ENCODE assay signal across 25 mouse cellular contexts in genomic region chr17:78620740-78621139, GRCm38 (mm10).
A peak's percentile ranks its signal among the peaks of the same experiment; 100 is the strongest.
DNase-seq lines count a peak whose midpoint lies in the region; ATAC-seq and TF ChIP-seq lines count a peak whose summit lies in the region.
"Had no signal": no experiment of that assay in that cellular context is flagged by ENCODE, and none has a peak within 500 bp of the region (broad histone marks: within the 10 kb centered on the region; RNA-seq: fewer than 3 reads in every experiment).

No protein-coding gene starts in this region.

- no peaks in the 10 kb centered on the region for H3K4me1 ChIP-seq in forebrain, postnatal 0 days (ENCODE audit: insufficient read depth)
- no peaks in the 10 kb centered on the region for H3K4me1 ChIP-seq in forebrain, embryonic 10.5 days
- H3K4me1 ChIP-seq in kidney, postnatal 0 days (replicated peaks; ENCODE audit: insufficient read depth, low read length), result no peaks in the 10 kb centered on the region
- 0 out of 2 replicates have a peak, but pooled peaks cover 4% of the 10 kb centered on the region for H3K4me1 ChIP-seq in kidney, embryonic 15.5 days
- H3K4me1 ChIP-seq in midbrain, embryonic 15.5 days, result no peaks in the 10 kb centered on the region
- no peaks in the 10 kb centered on the region for H3K4me1 ChIP-seq in midbrain, embryonic 14.5 days (ENCODE audit: control insufficient read depth, insufficient read depth, low read length)
- H3K4me1 ChIP-seq: embryonic facial prominence, embryonic 12.5 days; embryonic facial prominence, embryonic 15.5 days; forebrain, embryonic 12.5 days; forebrain, embryonic 15.5 days; hindbrain, embryonic 10.5 days had no signal

- no peak for TF ChIP-seq CTCF in forebrain, postnatal 0 days (IDR thresholded peaks at IDR 0.05; ENCODE audit: low read depth)
- no peak for TF ChIP-seq CTCF in kidney, postnatal 0 days (IDR thresholded peaks at IDR 0.05; ENCODE audit: low read depth)

- 90% methylated on average over 4 of the region's 4 CpGs for WGBS in forebrain, postnatal 0 days
- 95% methylated on average over 4 of the region's 4 CpGs for WGBS in forebrain, embryonic 10.5 days
- WGBS in kidney, postnatal 0 days, result 77% methylated on average over 4 of the region's 4 CpGs
- 87% methylated on average over 4 of the region's 4 CpGs for WGBS in kidney, embryonic 15.5 days
- WGBS in midbrain, embryonic 15.5 days, result 87% methylated on average over 4 of the region's 4 CpGs
- 84% methylated on average over 4 of the region's 4 CpGs for WGBS in midbrain, embryonic 14.5 days

- no peak overlapping the region for H3K27ac ChIP-seq in forebrain, postnatal 0 days (ENCODE audit: low read depth, low read length)
- no peak overlapping the region for H3K27ac ChIP-seq in forebrain, embryonic 10.5 days
- no peak overlapping the region for H3K27ac ChIP-seq in kidney, postnatal 0 days
- H3K27ac ChIP-seq in kidney, embryonic 15.5 days, result no peak overlapping the region
- no peak overlapping the region for H3K27ac ChIP-seq in midbrain, embryonic 15.5 days
- H3K27ac ChIP-seq in midbrain, embryonic 14.5 days (replicated peaks; ENCODE audit: low read depth, low read length), result no peak overlapping the region
- H3K27ac ChIP-seq: embryonic facial prominence, embryonic 12.5 days; embryonic facial prominence, embryonic 15.5 days; forebrain, embryonic 12.5 days; forebrain, embryonic 15.5 days; heart, adult 2 months; hindbrain, embryonic 10.5 days; hindbrain, embryonic 14.5 days had no signal

- no peak for DNase-seq in forebrain, postnatal 0 days
- no peak for DNase-seq in forebrain, embryonic 10.5 days (ENCODE audit: extremely low spot score, low spot score)
- no peak for DNase-seq in kidney, postnatal 0 days (ENCODE audit: low spot score)
- DNase-seq in midbrain, embryonic 14.5 days, result no peak
- DNase-seq in R1 (ENCODE audit: low read depth, low spot score), result peak; percentile 23
- DNase-seq in spleen, postnatal 36 days (ENCODE audit: low spot score in 2 of 2), result no peak
- DNase-seq: adrenal gland, adult 2 months; adrenal gland, postnatal 14 days; cerebellum, adult 11 months; cerebellum, adult 2 months; cerebellum, adult 9-11 months; cerebellum, postnatal 25 days; gastrocnemius, postnatal 10 days; gastrocnemius, postnatal 36 days; heart, adult 2 months; heart, postnatal 36 days had no signal

- H3K27me3 ChIP-seq in forebrain, postnatal 0 days (ENCODE audit: insufficient read depth, low read length), result no peaks in the 10 kb centered on the region
- no peaks in the 10 kb centered on the region for H3K27me3 ChIP-seq in forebrain, embryonic 10.5 days (ENCODE audit: poor library complexity, severe bottlenecking)
- no peaks in the 10 kb centered on the region for H3K27me3 ChIP-seq in kidney, postnatal 0 days (ENCODE audit: insufficient read depth, low read length)
- H3K27me3 ChIP-seq in kidney, embryonic 15.5 days, result no peaks in the 10 kb centered on the region
- no peaks in the 10 kb centered on the region for H3K27me3 ChIP-seq in midbrain, embryonic 15.5 days (replicated peaks)
- H3K27me3 ChIP-seq in midbrain, embryonic 14.5 days (ENCODE audit: control insufficient read depth, insufficient read depth, low read length), result no peaks in the 10 kb centered on the region
- H3K27me3 ChIP-seq: embryonic facial prominence, embryonic 12.5 days; embryonic facial prominence, embryonic 15.5 days; forebrain, embryonic 12.5 days; forebrain, embryonic 15.5 days had no signal

- no peak overlapping the region for H3K4me2 ChIP-seq in forebrain, postnatal 0 days (ENCODE audit: low read depth)
- H3K4me2 ChIP-seq in kidney, postnatal 0 days (ENCODE audit: low read length), result no peak overlapping the region
- no peak overlapping the region for H3K4me2 ChIP-seq in kidney, embryonic 15.5 days
- no peak overlapping the region for H3K4me2 ChIP-seq in midbrain, embryonic 15.5 days
- H3K4me2 ChIP-seq in midbrain, embryonic 14.5 days (ENCODE audit: low read length), result no peak overlapping the region
- H3K4me2 ChIP-seq: embryonic facial prominence, embryonic 12.5 days; embryonic facial prominence, embryonic 15.5 days; forebrain, embryonic 12.5 days; forebrain, embryonic 15.5 days; heart, embryonic 11.5 days; hindbrain, embryonic 14.5 days had no signal

- no peak overlapping the region for H3K9ac ChIP-seq in forebrain, postnatal 0 days
- H3K9ac ChIP-seq in kidney, postnatal 0 days (ENCODE audit: low read depth, low read length), result no peak overlapping the region
- no peak overlapping the region for H3K9ac ChIP-seq in kidney, embryonic 15.5 days
- no peak overlapping the region for H3K9ac ChIP-seq in midbrain, embryonic 15.5 days
- no peak overlapping the region for H3K9ac ChIP-seq in midbrain, embryonic 14.5 days (replicated peaks; ENCODE audit: low read length)
- H3K9ac ChIP-seq: embryonic facial prominence, embryonic 12.5 days; embryonic facial prominence, embryonic 15.5 days; forebrain, embryonic 12.5 days; forebrain, embryonic 15.5 days; hindbrain, embryonic 14.5 days had no signal

- peak; percentile 29; the same call in 1 of the 2 replicates for ATAC-seq in forebrain, postnatal 0 days
- ATAC-seq in kidney, postnatal 0 days (replicated peaks; ENCODE audit: low FRiP score, low read depth), result 0 out of 2 replicates have a peak, but pooled peaks have one; percentile 48
- no peak for ATAC-seq in kidney, embryonic 15.5 days (replicated peaks; ENCODE audit: low FRiP score)
- ATAC-seq in midbrain, embryonic 15.5 days (replicated peaks), result peak; percentile 42; the same call in 1 of the 2 replicates
- no peak for ATAC-seq in midbrain, embryonic 14.5 days (ENCODE audit: low FRiP score, low TSS enrichment)
- ATAC-seq: forebrain, embryonic 15.5 days had no signal

- 0 out of 2 replicates have a peak, but pooled peaks cover 5% of the 10 kb centered on the region for H3K36me3 ChIP-seq in forebrain, postnatal 0 days (ENCODE audit: insufficient read depth)
- no peaks in the 10 kb centered on the region for H3K36me3 ChIP-seq in forebrain, embryonic 10.5 days (replicated peaks)
- H3K36me3 ChIP-seq in kidney, postnatal 0 days (ENCODE audit: insufficient read depth, low read length), result no peaks in the 10 kb centered on the region
- no peaks in the 10 kb centered on the region for H3K36me3 ChIP-seq in kidney, embryonic 15.5 days
- no peaks in the 10 kb centered on the region for H3K36me3 ChIP-seq in midbrain, embryonic 15.5 days (replicated peaks)
- peaks cover 6% of the 10 kb centered on the region; the same call in 1 of the 2 replicates for H3K36me3 ChIP-seq in midbrain, embryonic 14.5 days (ENCODE audit: control insufficient read depth, insufficient read depth, low read length)
- H3K36me3 ChIP-seq: embryonic facial prominence, embryonic 12.5 days; embryonic facial prominence, embryonic 15.5 days; forebrain, embryonic 12.5 days; forebrain, embryonic 15.5 days had no signal

- no peaks in the 10 kb centered on the region for H3K9me3 ChIP-seq in forebrain, postnatal 0 days (ENCODE audit: low read length)
- H3K9me3 ChIP-seq in forebrain, embryonic 10.5 days, result 0 out of 2 replicates have a peak, but pooled peaks cover 4% of the 10 kb centered on the region
- H3K9me3 ChIP-seq in kidney, postnatal 0 days (replicated peaks; ENCODE audit: low read length), result no peaks in the 10 kb centered on the region
- H3K9me3 ChIP-seq in kidney, embryonic 15.5 days (replicated peaks), result no peaks in the 10 kb centered on the region
- H3K9me3 ChIP-seq in midbrain, embryonic 15.5 days, result no peaks in the 10 kb centered on the region
- H3K9me3 ChIP-seq in midbrain, embryonic 14.5 days (ENCODE audit: control insufficient read depth, low read length), result no peaks in the 10 kb centered on the region
- H3K9me3 ChIP-seq: embryonic facial prominence, embryonic 15.5 days; forebrain, embryonic 12.5 days; forebrain, embryonic 15.5 days had no signal

- H3K4me3 ChIP-seq in forebrain, postnatal 0 days (ENCODE audit: low read depth, low read length), result no peak overlapping the region
- H3K4me3 ChIP-seq in forebrain, embryonic 10.5 days, result no peak overlapping the region
- H3K4me3 ChIP-seq in kidney, postnatal 0 days (replicated peaks; ENCODE audit: low read depth, low read length), result no peak overlapping the region
- H3K4me3 ChIP-seq in kidney, embryonic 15.5 days (replicated peaks), result no peak overlapping the region
- no peak overlapping the region for H3K4me3 ChIP-seq in midbrain, embryonic 15.5 days
- H3K4me3 ChIP-seq in midbrain, embryonic 14.5 days (replicated peaks; ENCODE audit: low read depth, low read length), result no peak overlapping the region
- H3K4me3 ChIP-seq: embryonic facial prominence, embryonic 12.5 days; embryonic facial prominence, embryonic 15.5 days; forebrain, embryonic 12.5 days; forebrain, embryonic 15.5 days; heart, adult 2 months; hindbrain, embryonic 10.5 days had no signal

Comparison
In these comparisons a context has a peak if more than half of its experiments do, and no peak if none do; other contexts are left out.
1. ATAC-seq: peak in forebrain, postnatal 0 days (single experiment), kidney, postnatal 0 days (single experiment) and midbrain, embryonic 15.5 days (single experiment); none in kidney, embryonic 15.5 days (single experiment) and midbrain, embryonic 14.5 days (single experiment).